Comparison of ENCODE assay signal across 17 mouse cellular contexts in the genomic region with DNA sequence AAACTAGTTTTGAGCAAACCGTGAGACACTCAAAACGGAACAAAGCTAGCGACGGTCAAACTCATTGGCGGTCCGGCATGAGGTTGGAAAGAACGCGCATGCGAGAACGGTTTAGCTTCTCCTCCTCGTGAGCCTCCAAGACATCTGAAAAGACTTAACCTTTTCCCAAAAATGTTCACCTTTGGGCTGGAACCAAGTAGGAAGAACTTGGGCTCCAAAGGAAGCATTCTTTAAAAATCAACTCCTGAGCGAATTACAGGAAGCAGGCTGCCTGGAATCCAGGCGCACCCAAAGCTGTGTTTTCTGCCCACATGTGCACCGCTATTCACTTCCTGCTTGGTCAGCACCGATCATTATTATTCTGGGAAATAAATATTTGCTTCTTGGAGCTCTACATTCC. TPM values are rescaled to one million over a fixed set of nuclear protein-coding genes. Genes with fewer than 3 reads are reported as not detected.
"Had no signal": no experiment of that assay in that cellular context is flagged by ENCODE, and none has a peak within 500 bp of the region (broad histone marks: within the 10 kb centered on the region; RNA-seq: fewer than 3 reads in every experiment).

No protein-coding gene starts in this region.

- H3K4me2 ChIP-seq: neural tube, embryonic 13.5 days; neural tube, embryonic 15.5 days; stomach, embryonic 15.5 days had no signal

- H3K4me1 ChIP-seq: neural tube, embryonic 13.5 days; neural tube, embryonic 15.5 days; stomach, embryonic 15.5 days had no signal

- H3K9ac ChIP-seq: neural tube, embryonic 13.5 days; neural tube, embryonic 15.5 days; stomach, embryonic 15.5 days had no signal

- H3K27me3 ChIP-seq: neural tube, embryonic 13.5 days; neural tube, embryonic 15.5 days; stomach, embryonic 15.5 days had no signal

- DNase-seq: retina, postnatal 1 day; right cerebral cortex, adult 18-20 months; right cerebral cortex, postnatal 14 days; right cerebral cortex, postnatal 25 days; right cerebral cortex, postnatal 4 days; spleen, adult 18-20 months; thymus, adult 18-20 months; thymus, adult 2 months; thymus, postnatal 14 days; thymus, postnatal 25 days; thymus, postnatal 36 days; thymus, postnatal 4 days had no signal

- H3K4me3 ChIP-seq: neural tube, embryonic 13.5 days; neural tube, embryonic 15.5 days; stomach, embryonic 15.5 days had no signal

- H3K36me3 ChIP-seq: neural tube, embryonic 13.5 days; neural tube, embryonic 15.5 days had no signal

- H3K9me3 ChIP-seq: neural tube, embryonic 13.5 days; neural tube, embryonic 15.5 days had no signal

- H3K27ac ChIP-seq: neural tube, embryonic 13.5 days; neural tube, embryonic 15.5 days; stomach, embryonic 15.5 days; stomach, postnatal 0 days had no signal

RNA-seq across cellular contexts. Expression of gene Bicc1, which starts 15.8 kb away (rescaled TPM):
- total RNA-seq: neutrophil, adult 5-6 weeks had no signal
